Mouse (Mus musculus) cerebellum, adult 2 months (tissue): ENCODE results near the gene Dpp8. TPM values are rescaled to one million over a fixed set of nuclear protein-coding genes. Genes with fewer than 3 reads are reported as not detected.
A peak's percentile ranks its signal among the peaks of the same experiment; 100 is the strongest.

Experiments used
- DNase-seq, 2 experiments: peaks; one replicate each; pipeline ENCODE4 v3.0.0; 2021
- H3K27ac ChIP-seq: fragments of 200-500 bp; 2 replicates; pipeline ENCODE4 v1.5.1; 2012; ENCODE audit warnings: low read length, control low read depth, inconsistent platforms; ENCODE audit not compliant: insufficient read depth
- H3K27me3 ChIP-seq: fragments of 200-500 bp; 2 replicates; pipeline ENCODE4 v1.6.1; 2012; ENCODE audit warnings: inconsistent platforms, mild to moderate bottlenecking, low read length, moderate library complexity; ENCODE audit not compliant: control insufficient read depth, insufficient read depth
- H3K4me1 ChIP-seq: fragments of 200-500 bp; 2 replicates; pipeline ENCODE4 v1.6.1; 2011; ENCODE audit warnings: low read length; ENCODE audit not compliant: control insufficient read depth, insufficient read depth
- H3K4me3 ChIP-seq: fragments of 200-500 bp; replicated peaks from 2 replicates; pipeline ENCODE3; 2011; ENCODE audit warnings: mild to moderate bottlenecking, low read depth, low read length, control low read depth; ENCODE audit not compliant: insufficient read depth
- CTCF ChIP-seq: fragments of 200-500 bp; IDR thresholded peaks from 2 replicates; pipeline ENCODE4 v1.5.1; 2011; ENCODE audit warnings: low read depth, mild to moderate bottlenecking, control low read depth, low read length, moderate library complexity, borderline replicate concordance; ENCODE audit not compliant: insufficient read depth
- POLR2A ChIP-seq: fragments of 200-500 bp; IDR thresholded peaks from 2 replicates; pipeline ENCODE4 v1.6.1; 2011; ENCODE audit warnings: low read length, control low read depth, borderline replicate concordance; ENCODE audit not compliant: insufficient read depth
- WGBS: fragments of 180-500 bp; shearing (Covaris S2); methylation state at CpG from one replicate; pipeline ENCODE4 v1.1.7; 2018; 5-methylcytosine and 5-hydroxymethylcytosine counted together
- polyA plus RNA-seq: library from polyadenylated mRNA; depleted of rRNA; stranded (reverse); fragments of >200 nt; gene quantifications from 2 replicates; pipeline ENCODE4 v1.2.3, GENCODE M21; 2012

The Dpp8 gene
- polyA plus RNA-seq, 1 experiment, result 76.6 TPM

DNA sequence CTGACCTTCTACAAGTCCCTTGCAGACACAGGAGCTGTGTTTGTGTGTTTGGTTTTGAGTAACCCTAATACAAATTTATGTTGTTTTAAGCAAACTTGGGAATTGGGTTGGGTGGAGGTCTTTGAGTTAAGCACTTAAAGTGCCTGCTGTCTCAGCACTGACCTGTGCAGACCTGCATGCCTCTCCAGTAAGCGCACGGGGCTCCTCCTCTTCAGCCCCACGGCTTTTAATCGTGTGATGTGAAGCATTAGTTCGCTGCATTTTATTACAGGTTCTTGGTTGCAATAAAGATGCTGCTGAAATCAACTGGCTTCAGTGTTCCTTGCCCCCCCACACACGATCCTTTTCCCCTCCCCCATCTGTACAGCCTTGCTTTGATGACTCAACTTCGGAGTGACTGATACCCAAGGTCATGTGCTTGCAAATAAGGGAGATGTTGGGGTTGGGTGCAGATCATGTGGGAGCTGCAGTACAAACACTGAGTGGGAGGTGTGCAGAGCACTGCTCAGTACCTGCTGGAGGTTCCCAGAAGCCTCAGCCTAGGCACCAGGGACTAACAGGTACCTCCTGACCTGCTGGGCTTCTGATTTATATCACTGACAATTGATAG is 52.1 kb downstream of the Dpp8 start:
- H3K27ac ChIP-seq, result no peak overlapping the region
- H3K27me3 ChIP-seq, result no peaks in the 10 kb centered on the region
- 0 out of 2 replicates have a peak, but pooled peaks cover 2% of the 10 kb centered on the region for H3K4me1 ChIP-seq
- no peak for DNase-seq
- 84% methylated on average over 7 of the region's 7 CpGs for whole genome bisulfite sequencing
- TF ChIP-seq POLR2A (no peak), CTCF (no peak)
- H3K4me3 ChIP-seq, result no peak overlapping the region

DNA sequence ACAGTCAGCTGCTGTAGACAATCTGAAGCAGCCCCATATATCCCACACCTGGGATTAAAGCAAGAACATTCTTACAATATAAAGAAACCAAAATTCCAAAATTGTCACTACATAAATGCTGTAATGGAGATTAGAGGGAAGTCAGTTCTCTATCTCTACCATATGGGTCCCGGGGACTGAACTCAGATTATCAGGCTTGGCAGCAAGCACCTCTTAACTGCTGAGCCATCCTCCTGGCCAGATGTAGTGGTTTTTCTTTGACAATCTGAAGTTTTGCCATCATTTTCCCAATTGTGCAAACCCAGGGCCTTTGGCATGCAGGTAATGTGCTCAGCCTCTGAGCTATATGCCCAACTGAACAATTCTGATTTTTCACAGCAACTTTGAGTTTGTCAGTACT is 53.1 kb downstream of the Dpp8 start:
- 69% methylated on average over 1 of the region's 1 CpGs for WGBS

DNA sequence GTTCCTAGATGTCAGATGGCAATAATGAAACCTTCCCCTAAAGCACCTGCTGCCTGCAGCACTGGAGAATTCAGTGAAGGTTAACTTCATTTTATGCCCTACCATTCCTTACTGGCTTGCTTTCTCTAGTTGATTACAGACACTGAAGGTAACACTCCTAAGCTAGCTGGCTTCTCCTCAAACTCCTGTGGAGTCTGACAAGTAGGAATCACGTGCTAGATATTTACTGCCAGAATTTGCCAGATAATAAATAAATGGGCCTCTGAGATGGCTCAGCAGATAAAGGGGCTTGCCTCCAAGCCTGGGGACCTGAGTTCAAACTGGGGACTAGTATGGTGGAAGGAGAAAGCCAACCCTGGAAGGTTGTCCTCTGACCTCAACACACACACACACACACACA is 54.6 kb downstream of the Dpp8 start:
- no peak for DNase-seq
- Histone ChIP-seq H3K4me1 (0 out of 2 replicates have a peak, but pooled peaks cover 2% of the 10 kb centered on the region), H3K27me3 (no peaks in the 10 kb centered on the region), H3K4me3 (no peak overlapping the region), H3K27ac (no peak overlapping the region)
- TF ChIP-seq POLR2A (no peak), CTCF (no peak)
- WGBS, result 5% methylated on average over 1 of the region's 1 CpGs

More for the DNA sequence above, 53.1 kb downstream of the Dpp8 start:
- Histone ChIP-seq H3K4me3 (no peak overlapping the region), H3K4me1 (0 out of 2 replicates have a peak, but pooled peaks cover 2% of the 10 kb centered on the region), H3K27me3 (no peaks in the 10 kb centered on the region), H3K27ac (no peak overlapping the region)
- DNase-seq, result no peak
- no peak for TF ChIP-seq CTCF
- TF ChIP-seq POLR2A, result no peak

DNA sequence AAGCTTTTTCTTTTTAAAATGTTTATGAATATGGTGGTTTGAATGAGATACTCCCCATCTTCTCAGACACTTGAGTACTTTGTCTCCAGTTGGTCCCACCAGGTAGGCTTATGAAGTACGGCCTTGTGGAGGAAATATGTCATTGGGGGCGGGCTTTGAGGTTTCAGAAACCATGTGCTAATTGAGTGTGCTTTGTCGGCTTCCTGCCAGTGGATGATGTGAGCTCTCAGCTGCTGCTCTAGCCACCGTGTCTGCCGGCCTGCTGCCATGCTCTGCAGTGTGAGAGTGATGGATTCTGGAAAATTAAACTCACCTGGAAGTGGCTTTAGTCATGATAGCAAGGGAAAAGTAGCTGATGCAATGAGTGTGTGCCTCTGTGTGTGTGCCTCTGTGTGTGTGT is 55.3 kb downstream of the Dpp8 start:
- 15% methylated on average over 5 of the region's 5 CpGs for WGBS

GRCm38 (mm10) chr9:65094237-65094636 is 62.0 kb downstream of the Dpp8 start:
- H3K27me3 ChIP-seq, result no peaks in the 10 kb centered on the region

More for the DNA sequence above, 55.3 kb downstream of the Dpp8 start:
- no peak overlapping the region for H3K4me3 ChIP-seq
- no peak overlapping the region for H3K27ac ChIP-seq
- 0 out of 2 replicates have a peak, but pooled peaks cover 2% of the 10 kb centered on the region for H3K4me1 ChIP-seq
- H3K27me3 ChIP-seq, result no peaks in the 10 kb centered on the region
- TF ChIP-seq POLR2A (no peak), CTCF (no peak)
- DNase-seq, result peak in 1 of 2 experiments; percentile 33

GRCm38 (mm10) chr9:65100991-65101685 is 68.9 kb downstream of the Dpp8 start, which contains the start of gene Igdcc4:
TSS of gene Igdcc4 (plus strand) at chr9:65101486.
- no peaks in the 10 kb centered on the region for H3K27me3 ChIP-seq
- TF ChIP-seq POLR2A, result no peak
- no peak for TF ChIP-seq CTCF
- H3K4me1 ChIP-seq, result no peaks in the 10 kb centered on the region
- H3K4me3 ChIP-seq, result peak within 1 kb of the TSS; percentile 81
- peak; percentile 38 to 46 for DNase-seq
- peak within 1 kb of the TSS; percentile 42; the same call in 1 of the 2 replicates for H3K27ac ChIP-seq
- 6% methylated on average over 73 of the region's 76 CpGs for WGBS

More at GRCm38 (mm10) chr9:65094237-65094636, 62.0 kb downstream of the Dpp8 start:
- DNase-seq, result no peak
- Histone ChIP-seq H3K4me3 (no peak overlapping the region), H3K4me1 (no peaks in the 10 kb centered on the region), H3K27ac (no peak overlapping the region)
- TF ChIP-seq CTCF (no peak), POLR2A (no peak)
- WGBS, result 21% methylated on average over 6 of the region's 6 CpGs

DNA sequence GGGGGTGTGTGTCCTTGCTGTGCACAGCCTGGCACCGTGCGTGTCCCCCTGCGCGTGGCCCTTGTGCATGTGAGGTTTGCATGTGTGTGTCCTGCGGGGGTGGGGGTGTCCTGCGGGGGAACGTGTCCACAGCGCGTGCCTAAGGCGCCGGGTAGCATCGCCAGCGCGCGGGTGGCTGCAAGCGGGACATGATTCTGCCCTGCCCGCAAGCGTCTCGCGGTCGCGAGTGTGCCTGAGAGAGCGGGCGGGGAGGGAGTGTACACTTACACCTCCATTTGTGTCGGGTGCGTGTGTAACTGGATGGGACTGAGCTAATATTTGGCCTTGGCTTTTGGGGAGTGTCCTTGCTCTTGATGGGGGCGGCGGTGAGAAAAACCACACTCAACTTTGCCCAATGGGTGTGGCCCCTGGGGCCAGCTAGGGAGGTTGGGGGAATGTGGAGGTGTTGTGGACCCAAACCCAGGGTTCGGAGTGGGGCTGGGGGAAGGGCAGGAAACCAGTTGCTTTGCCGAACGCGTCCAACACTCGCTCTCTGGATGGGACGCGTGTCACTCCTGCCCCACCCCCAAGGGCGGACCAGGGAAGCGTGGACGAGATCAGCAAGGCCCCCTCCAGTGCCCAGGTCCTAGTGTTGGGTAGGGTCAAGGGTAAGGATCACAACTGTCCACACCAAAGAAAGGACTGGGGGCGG is 69.6 kb downstream of the Dpp8 start:
- WGBS, result under 1% methylated on average over 39 of the region's 39 CpGs
- peak; percentile 40 to 49 for DNase-seq
- peak overlapping the region; percentile 42; the same call in 1 of the 2 replicates for H3K27ac ChIP-seq

More for the DNA sequence above, 69.6 kb downstream of the Dpp8 start:
- H3K27me3 ChIP-seq, result no peaks in the 10 kb centered on the region
- TF ChIP-seq POLR2A (no peak), CTCF (no peak)
- H3K4me3 ChIP-seq, result peak overlapping the region; percentile 81
- H3K4me1 ChIP-seq, result no peaks in the 10 kb centered on the region
